Comparison of ENCODE assay signal across 7 mouse cellular contexts in the genomic region with DNA sequence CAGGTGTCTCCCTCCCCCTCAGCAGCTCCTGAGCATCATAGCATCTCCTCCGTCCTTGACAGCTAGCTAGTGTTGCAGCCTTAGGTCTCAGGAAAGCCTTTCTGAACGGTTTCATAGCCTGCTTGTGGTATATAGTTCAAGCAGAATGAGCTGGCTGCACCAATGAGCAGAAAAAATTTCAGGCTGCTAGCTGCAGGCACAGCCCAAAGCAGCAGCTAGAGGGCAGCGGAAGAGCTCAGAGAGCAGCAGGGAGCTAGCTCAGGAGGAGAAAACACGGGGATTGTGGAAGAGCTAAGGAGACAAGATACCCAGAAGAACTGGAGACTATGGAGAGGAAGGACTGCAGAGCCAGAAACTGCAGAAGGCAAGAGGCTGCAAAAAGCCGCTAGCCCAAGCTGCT. TPM values are rescaled to one million over a fixed set of nuclear protein-coding genes. Genes with fewer than 3 reads are reported as not detected.
DNase-seq lines count a peak whose midpoint lies in the region; ATAC-seq lines count a peak whose summit lies in the region.

No protein-coding gene starts in this region.

- H3K36me3 ChIP-seq in neural tube, embryonic 14.5 days (ENCODE audit: control insufficient read depth, insufficient read depth, low read length), result no peaks in the 10 kb centered on the region

- ATAC-seq in neural tube, embryonic 14.5 days (ENCODE audit: low read depth), result peak; percentile 84; the same call in 1 of the 2 replicates

- no peak overlapping the region for H3K9ac ChIP-seq in neural tube, embryonic 14.5 days (replicated peaks; ENCODE audit: low read depth, low read length)

- H3K9me3 ChIP-seq in neural tube, embryonic 14.5 days (ENCODE audit: control insufficient read depth, low read length), result no peaks in the 10 kb centered on the region

- H3K27me3 ChIP-seq in neural tube, embryonic 14.5 days (ENCODE audit: control insufficient read depth, insufficient read depth, low read length), result no peaks in the 10 kb centered on the region

- no peak overlapping the region for H3K4me3 ChIP-seq in neural tube, embryonic 14.5 days (ENCODE audit: low read depth, low read length)

- H3K4me2 ChIP-seq in neural tube, embryonic 14.5 days (ENCODE audit: low read depth, low read length), result no peak overlapping the region

- H3K4me1 ChIP-seq in neural tube, embryonic 14.5 days (ENCODE audit: control insufficient read depth, insufficient read depth, low read length), result no peaks in the 10 kb centered on the region

- no peak overlapping the region for H3K27ac ChIP-seq in neural tube, embryonic 14.5 days (ENCODE audit: low read depth, low read length)

- 24% methylated on average over 5 of the region's 5 CpGs for WGBS in neural tube, embryonic 14.5 days

- DNase-seq in layer of hippocampus, adult 11-12 months (ENCODE audit: low spot score), result peak; percentile 51
- DNase-seq in layer of hippocampus, adult 9-10 months (ENCODE audit: low spot score), result no peak
- peak; percentile 66 for DNase-seq in adrenal gland, postnatal 10 days
- peak; percentile 24 to 36 for DNase-seq in cerebellum, postnatal 36 days
- peak; percentile 28 to 46 for DNase-seq in layer of hippocampus, adult 8-10 months (ENCODE audit: low spot score in 2 of 2)
- no peak for DNase-seq in urinary bladder, postnatal 10 days (ENCODE audit: low spot score)

RNA-seq across cellular contexts. Expression of a gene that starts 7.5 kb away (rescaled TPM):
- total RNA-seq in adrenal gland, postnatal 10 days (2021), result 10 to 100 TPM; 37.9 to 43.9 TPM
- 10 to 100 TPM; 19.1 to 24.3 (median 20.9) TPM for total RNA-seq in layer of hippocampus, adult 8-10 months (2022)
- polyA plus RNA-seq in neural tube, embryonic 14.5 days (2014; fragmentation: Nextera tagmentation; extraction: Ambion mirVana), result 15.1 and 18.0 TPM in 2 replicates

RNA-seq across cellular contexts. Expression of a gene that starts 13.4 kb away (rescaled TPM):
- not detected for total RNA-seq in adrenal gland, postnatal 10 days (2021)
- total RNA-seq in layer of hippocampus, adult 8-10 months (2022), result not detected
- polyA plus RNA-seq in neural tube, embryonic 14.5 days (2014; fragmentation: Nextera tagmentation; extraction: Ambion mirVana), result not detected in 2 replicates

Comparison
In these comparisons a context has a peak if more than half of its experiments do, and no peak if none do; other contexts are left out.
1. DNase-seq: peak in layer of hippocampus, adult 11-12 months (single experiment), adrenal gland, postnatal 10 days (single experiment), cerebellum, postnatal 36 days (2 of 2) and layer of hippocampus, adult 8-10 months (2 of 2); none in layer of hippocampus, adult 9-10 months (single experiment) and urinary bladder, postnatal 10 days (single experiment).